Comparison of ENCODE assay signal across 7 mouse cellular contexts in genomic region chr14:57665628-57665950, GRCm38 (mm10). TPM values are rescaled to one million over a fixed set of nuclear protein-coding genes. Genes with fewer than 3 reads are reported as not detected.
DNase-seq lines count a peak whose midpoint lies in the region; ATAC-seq lines count a peak whose summit lies in the region.

No protein-coding gene starts in this region.

- peaks cover 5% of the 10 kb centered on the region for H3K36me3 ChIP-seq in megakaryocyte, embryonic 14.5 days (replicated peaks; ENCODE audit: low read length)
- H3K36me3 ChIP-seq in limb, embryonic 13.5 days: no peaks in the 10 kb centered on the region; the same call in 1 of the 2 replicates
- H3K36me3 ChIP-seq in stomach, embryonic 15.5 days: no peaks in the 10 kb centered on the region

- WGBS in limb, embryonic 13.5 days: 11% methylated on average over 10 of the region's 10 CpGs
- WGBS in stomach, embryonic 15.5 days: 7% methylated on average over 10 of the region's 10 CpGs

- no peak for DNase-seq in adrenal gland, postnatal 25 days
- no peak for DNase-seq in embryo, embryonic 11 days

- H3K9ac ChIP-seq in limb, embryonic 13.5 days: peak overlapping the region; percentile 92
- H3K9ac ChIP-seq in stomach, embryonic 15.5 days: peak overlapping the region; percentile 86

- peak overlapping the region; percentile 94 for H3K4me3 ChIP-seq in megakaryocyte, embryonic 14.5 days (replicated peaks)
- H3K4me3 ChIP-seq in limb, embryonic 13.5 days: peak overlapping the region; percentile 91
- peak overlapping the region; percentile 87 for H3K4me3 ChIP-seq in stomach, embryonic 15.5 days (replicated peaks)

- peak overlapping the region; percentile 94; the same call in 1 of the 2 replicates for H3K27ac ChIP-seq in limb, embryonic 13.5 days
- H3K27ac ChIP-seq in stomach, embryonic 15.5 days: peak overlapping the region; percentile 95

- H3K4me1 ChIP-seq in megakaryocyte, embryonic 14.5 days: peaks cover 41% of the 10 kb centered on the region
- peaks cover 16% of the 10 kb centered on the region for H3K4me1 ChIP-seq in limb, embryonic 13.5 days
- peaks cover 3% of the 10 kb centered on the region; the same call in 1 of the 2 replicates for H3K4me1 ChIP-seq in stomach, embryonic 15.5 days

- no peaks in the 10 kb centered on the region for H3K9me3 ChIP-seq in megakaryocyte, embryonic 14.5 days
- H3K9me3 ChIP-seq in limb, embryonic 13.5 days: no peaks in the 10 kb centered on the region
- H3K9me3 ChIP-seq in stomach, embryonic 15.5 days: no peaks in the 10 kb centered on the region

- ATAC-seq in megakaryocyte, adult 5-6 weeks (ENCODE audit: poor library complexity, severe bottlenecking): no peak
- ATAC-seq in erythroid progenitor cell, adult 5-6 weeks (replicated peaks; ENCODE audit: low FRiP score, poor library complexity, severe bottlenecking): peak; percentile 27; the same call in 1 of the 2 replicates
- ATAC-seq in limb, embryonic 13.5 days (ENCODE audit: low FRiP score, low read depth): no peak
- ATAC-seq in stomach, embryonic 15.5 days (ENCODE audit: insufficient read depth, low FRiP score, low read depth): no peak

- H3K4me2 ChIP-seq in limb, embryonic 13.5 days (replicated peaks): peak overlapping the region; percentile 89
- peak overlapping the region; percentile 89 for H3K4me2 ChIP-seq in stomach, embryonic 15.5 days

- H3K27me3 ChIP-seq in megakaryocyte, embryonic 14.5 days (replicated peaks): peaks cover 5% of the 10 kb centered on the region
- no peaks in the 10 kb centered on the region for H3K27me3 ChIP-seq in limb, embryonic 13.5 days
- H3K27me3 ChIP-seq in stomach, embryonic 15.5 days (replicated peaks): no peaks in the 10 kb centered on the region

RNA-seq across cellular contexts. Expression of gene Xpo4, which starts 0.4 kb away (rescaled TPM):
- 1.9 and 7.5 TPM in 2 replicates for polyA plus RNA-seq in megakaryocyte, embryonic 14.5 days (2012; ENCODE audit: insufficient read depth, low replicate concordance)
- total RNA-seq in megakaryocyte, adult 5-6 weeks (2015): 12.6 and 14.2 TPM in 2 replicates
- total RNA-seq in megakaryocyte, adult 5-6 weeks (2017): 17.1 and 19.6 TPM in 2 replicates
- total RNA-seq in erythroid progenitor cell, adult 5-6 weeks (2015; ENCODE audit: low replicate concordance): 20.5 and 23.1 TPM in 2 replicates
- 39.3 and 75.2 TPM in 2 replicates for total RNA-seq in erythroid progenitor cell, adult 5-6 weeks (2017; ENCODE audit: low replicate concordance)
- polyA plus RNA-seq in limb, embryonic 13.5 days (2015; fragmentation: Nextera tagmentation; extraction: Ambion mirVana): 26.4 and 28.2 TPM in 2 replicates
- 20.4 and 21.3 TPM in 2 replicates for polyA plus RNA-seq in stomach, embryonic 15.5 days (2015; fragmentation: Nextera tagmentation; extraction: Ambion mirVana)
- total RNA-seq in adrenal gland, postnatal 25 days (2021): 42.9 and 48.4 TPM in 2 replicates
